ENCODE assay signal across 8 mouse cellular contexts in genomic region chr12:12810943-12811342, GRCm38 (mm10).
DNase-seq lines count a peak whose midpoint lies in the region; ATAC-seq lines count a peak whose summit lies in the region.

No protein-coding gene starts in this region.

- H3K4me3 ChIP-seq in heart, embryonic 15.5 days = no peak overlapping the region
- no peak overlapping the region for H3K4me3 ChIP-seq in forebrain, embryonic 11.5 days (ENCODE audit: low read depth, low read length)

- 0 out of 2 replicates have a peak overlapping the region, but pooled peaks have one; percentile 56 for H3K27ac ChIP-seq in heart, embryonic 15.5 days
- H3K27ac ChIP-seq in forebrain, embryonic 11.5 days (ENCODE audit: low read depth, low read length) = peak overlapping the region; percentile 25; the same call in 1 of the 2 replicates

- 0 out of 2 replicates have a peak, but pooled peaks have one; percentile 6 for ATAC-seq in heart, embryonic 15.5 days (replicated peaks; ENCODE audit: insufficient number of reproducible peaks, insufficient read depth, low FRiP score, low read depth)
- no peak; the same call in 1 of the 2 replicates for ATAC-seq in forebrain, embryonic 11.5 days (replicated peaks; ENCODE audit: low FRiP score)
- ATAC-seq in megakaryocyte, adult 5-6 weeks (ENCODE audit: poor library complexity, severe bottlenecking) = no peak

- intact Hi-C loops in left cerebral cortex, postnatal 4 days (cut with DNase I) = no loop called here

- no peaks in the 10 kb centered on the region for H3K9me3 ChIP-seq in heart, embryonic 15.5 days (replicated peaks)
- no peaks in the 10 kb centered on the region for H3K9me3 ChIP-seq in forebrain, embryonic 11.5 days (ENCODE audit: control insufficient read depth, low read length)

- no peak for DNase-seq in heart, adult 9 months (ENCODE audit: low spot score in 2 of 2)
- DNase-seq in forebrain, embryonic 11.5 days (ENCODE audit: low spot score) = no peak
- peak; percentile 21 for DNase-seq in kidney, postnatal 10 days
- DNase-seq in lung, postnatal 4 days = peak; percentile 49 to 76
- no peak for DNase-seq in left cerebral cortex, postnatal 4 days
- no peak for DNase-seq in adipocyte (ENCODE audit: low spot score)

- no peaks in the 10 kb centered on the region for H3K27me3 ChIP-seq in heart, embryonic 15.5 days
- H3K27me3 ChIP-seq in forebrain, embryonic 11.5 days (ENCODE audit: control insufficient read depth, insufficient read depth, low read length) = no peaks in the 10 kb centered on the region

- H3K4me2 ChIP-seq in heart, embryonic 15.5 days = peak overlapping the region; percentile 60
- H3K4me2 ChIP-seq in forebrain, embryonic 11.5 days (ENCODE audit: low read depth, low read length, severe bottlenecking) = peak overlapping the region; percentile 42; the same call in 1 of the 2 replicates

- WGBS in heart, embryonic 15.5 days = 30% methylated on average over 7 of the region's 7 CpGs
- WGBS in forebrain, embryonic 11.5 days = 7% methylated on average over 7 of the region's 7 CpGs

- no peaks in the 10 kb centered on the region for H3K36me3 ChIP-seq in heart, embryonic 15.5 days
- H3K36me3 ChIP-seq in forebrain, embryonic 11.5 days (ENCODE audit: control insufficient read depth, insufficient read depth, low read length) = no peaks in the 10 kb centered on the region

- H3K4me1 ChIP-seq in heart, embryonic 15.5 days (replicated peaks) = peaks cover 15% of the 10 kb centered on the region
- peaks cover 15% of the 10 kb centered on the region for H3K4me1 ChIP-seq in forebrain, embryonic 11.5 days (replicated peaks; ENCODE audit: control insufficient read depth, insufficient read depth, low read length)

- no peak overlapping the region for H3K9ac ChIP-seq in heart, embryonic 15.5 days
- H3K9ac ChIP-seq in forebrain, embryonic 11.5 days (ENCODE audit: low read length) = peak overlapping the region; percentile 43

Comparison
In these comparisons a context has a peak if more than half of its experiments do, and no peak if none do; other contexts are left out.
1. DNase-seq: peak in kidney, postnatal 10 days (single experiment) and lung, postnatal 4 days (2 of 2); none in heart, adult 9 months (0 of 2), forebrain, embryonic 11.5 days (single experiment), left cerebral cortex, postnatal 4 days (single experiment) and adipocyte (single experiment).